Mouse (Mus musculus) right cerebral cortex, postnatal 36 days (tissue): ENCODE data around the gene Mxi1.

Experiments
- DNase-seq, 2 experiments: peaks; one replicate each; pipeline ENCODE4 v3.0.0; 2022; ENCODE audit warnings: low spot score in 2 of 2, mixed read lengths in 1 of 2

Gene Mxi1

DNA sequence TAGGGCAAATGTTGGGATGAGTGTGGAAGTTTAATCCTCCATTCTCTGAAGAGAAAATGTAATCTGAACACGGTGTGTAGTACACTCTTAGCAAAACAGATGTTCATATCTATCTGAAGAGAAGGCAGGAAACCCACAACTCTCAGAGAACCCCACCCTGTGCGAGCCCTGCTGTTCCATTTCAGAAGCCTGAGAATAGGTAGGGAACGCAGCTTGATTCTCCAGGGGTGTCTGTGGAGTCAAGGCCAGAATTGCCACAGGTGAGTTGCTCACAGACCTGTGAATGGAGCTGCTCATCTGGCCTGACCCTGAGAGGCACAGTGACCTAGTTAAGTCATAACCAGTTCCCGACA, 10.5 kb upstream of the Mxi1 start:
- no peak for DNase-seq

DNA sequence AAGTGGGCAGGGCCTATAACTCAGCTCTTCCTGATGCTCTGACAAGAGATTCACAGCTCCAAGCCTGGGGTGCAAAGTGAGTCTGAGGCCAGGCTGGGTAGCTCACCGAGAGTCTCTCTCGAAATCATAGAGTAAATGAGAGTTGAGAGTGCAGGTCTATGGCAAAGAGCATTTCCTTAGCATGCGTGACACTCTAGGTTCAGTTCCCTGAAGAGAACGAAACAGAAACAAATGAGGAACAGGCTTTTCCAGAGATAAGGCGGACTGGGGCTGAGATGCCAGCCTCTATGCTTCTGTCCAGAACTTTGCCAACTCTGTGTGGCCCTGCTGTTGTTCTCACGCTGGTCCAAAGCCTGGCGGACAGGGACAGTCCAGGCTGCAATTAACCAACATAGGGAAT, 6.9 kb upstream of the Mxi1 start:
- DNase-seq: no peak

DNA sequence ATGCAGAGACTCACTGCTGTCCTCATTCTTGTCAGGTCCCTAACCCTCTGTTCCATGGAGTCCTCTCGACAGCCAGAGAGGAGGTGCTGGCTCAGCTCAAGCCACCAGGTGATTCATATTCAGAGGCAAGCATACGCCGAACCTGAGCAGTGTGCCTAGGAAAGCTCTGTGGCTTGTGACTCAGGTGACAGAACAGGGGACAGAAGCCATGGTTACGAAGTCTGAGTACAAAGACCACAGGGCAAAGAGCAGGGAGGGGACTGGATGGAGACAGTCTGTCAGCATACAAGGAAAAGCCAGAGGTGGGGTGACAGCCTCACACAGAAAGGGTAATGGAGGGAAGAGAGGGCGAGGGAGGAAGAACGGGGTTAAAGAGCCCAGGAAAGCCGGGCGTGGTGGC, 4.7 kb upstream of the Mxi1 start:
- no peak for DNase-seq

DNA sequence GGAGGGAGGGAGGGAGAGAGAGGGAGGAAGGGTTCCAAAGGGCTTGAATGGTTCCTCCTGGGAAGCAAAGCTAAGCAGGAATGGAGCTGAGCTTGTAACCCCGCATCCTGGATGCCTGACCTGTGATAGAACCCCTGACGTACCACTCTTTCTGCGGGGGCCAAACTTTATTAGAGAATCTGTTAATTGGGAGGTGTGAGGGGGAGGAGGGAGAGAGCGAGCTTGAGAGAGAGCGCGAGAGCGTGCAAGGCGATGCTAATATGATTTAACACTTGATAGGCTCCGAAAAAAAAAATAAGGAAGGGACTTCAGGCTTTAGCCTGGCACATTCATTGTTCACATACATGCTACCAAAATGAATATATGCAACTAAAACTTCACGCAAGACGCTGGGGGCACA, 3.6 kb upstream of the Mxi1 start:
- DNase-seq: no peak

DNA sequence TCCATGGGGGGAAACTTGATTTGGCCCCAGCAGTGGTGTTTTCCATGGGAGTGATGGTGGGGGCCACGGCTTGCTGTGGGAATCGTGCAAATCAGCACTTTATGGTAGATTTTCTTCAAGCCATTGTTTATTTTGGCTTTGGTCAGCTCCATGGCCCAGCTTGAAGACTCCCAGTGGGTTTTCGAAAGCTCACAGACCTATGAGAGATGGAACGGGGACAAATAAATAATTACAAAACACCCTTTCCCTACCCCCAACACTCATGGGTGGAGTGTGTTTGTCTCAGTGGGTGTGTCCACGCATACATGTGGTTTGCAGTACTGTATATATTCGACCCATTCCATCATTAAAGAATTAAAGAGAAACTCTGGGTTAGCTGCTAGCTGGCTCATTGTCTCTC, 3.1 kb upstream of the Mxi1 start:
- DNase-seq: no peak

DNA sequence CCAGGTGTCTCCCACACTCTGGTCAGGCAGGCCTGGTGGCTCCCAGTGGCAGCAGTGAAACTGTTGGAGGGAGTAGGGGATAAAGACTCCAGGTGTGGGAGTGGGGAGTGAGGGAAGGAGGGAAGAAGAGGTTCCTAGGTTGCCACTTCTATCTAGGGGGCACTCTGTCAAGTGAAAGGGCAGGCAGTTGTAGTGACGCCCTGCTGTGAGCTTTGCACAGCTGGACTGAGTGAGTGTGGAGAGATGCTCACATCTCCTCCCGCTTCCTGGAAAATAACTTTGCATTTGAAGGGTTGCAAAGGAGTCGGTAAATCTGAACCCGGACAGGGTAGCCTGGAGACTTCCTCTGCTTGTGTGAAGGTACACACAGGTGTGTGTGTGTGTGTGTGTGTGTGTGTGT, 687 bp upstream of the Mxi1 start:
- no peak for DNase-seq

GRCm38 (mm10) chr19:53310771-53311523, 629 bp downstream of the Mxi1 start:
- no peak for DNase-seq

DNA sequence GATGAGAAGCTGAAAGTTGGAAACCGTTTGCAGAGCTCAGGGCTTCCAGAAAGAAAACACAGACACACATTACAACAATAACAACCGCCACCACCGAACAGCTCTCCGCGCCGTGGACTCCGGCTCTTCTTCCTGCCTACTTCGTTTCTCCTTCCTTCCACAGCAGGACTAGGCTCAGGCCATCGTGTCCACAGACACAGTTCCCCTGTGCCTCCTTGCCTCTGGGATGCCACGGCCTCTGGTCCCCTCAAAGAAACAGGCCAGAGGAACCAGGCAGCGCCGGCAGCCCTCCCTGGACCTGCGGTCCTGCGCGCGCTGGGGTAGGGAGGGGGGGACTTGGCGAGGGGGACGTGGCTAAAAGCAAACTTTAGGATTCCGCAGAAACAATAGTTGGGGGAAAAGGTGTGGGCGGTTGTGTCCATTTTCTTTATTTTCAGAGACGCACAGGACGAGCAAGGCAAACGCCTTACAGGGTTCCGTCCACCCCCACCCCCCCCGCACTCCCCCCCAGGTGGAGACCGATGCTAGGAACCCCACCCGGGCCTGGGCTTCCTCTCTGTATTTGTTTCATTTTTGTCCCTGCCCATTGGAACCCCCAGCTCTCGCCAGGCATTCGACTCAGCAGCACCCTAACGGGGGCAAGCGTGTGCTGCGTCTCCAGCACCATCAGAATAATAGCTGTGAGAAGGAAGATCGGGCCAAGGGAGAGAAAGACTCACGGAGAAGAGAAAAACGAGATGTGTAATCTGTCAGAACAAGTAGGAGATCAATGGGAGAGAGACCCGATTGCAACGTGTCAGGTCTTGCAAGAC, 1.4 kb downstream of the Mxi1 start:
- peak in 1 of 2 experiments; percentile 24 for DNase-seq

GRCm38 (mm10) chr19:53312336-53312871, 2.1 kb downstream of the Mxi1 start:
- peak; percentile 45 to 54 for DNase-seq

DNA sequence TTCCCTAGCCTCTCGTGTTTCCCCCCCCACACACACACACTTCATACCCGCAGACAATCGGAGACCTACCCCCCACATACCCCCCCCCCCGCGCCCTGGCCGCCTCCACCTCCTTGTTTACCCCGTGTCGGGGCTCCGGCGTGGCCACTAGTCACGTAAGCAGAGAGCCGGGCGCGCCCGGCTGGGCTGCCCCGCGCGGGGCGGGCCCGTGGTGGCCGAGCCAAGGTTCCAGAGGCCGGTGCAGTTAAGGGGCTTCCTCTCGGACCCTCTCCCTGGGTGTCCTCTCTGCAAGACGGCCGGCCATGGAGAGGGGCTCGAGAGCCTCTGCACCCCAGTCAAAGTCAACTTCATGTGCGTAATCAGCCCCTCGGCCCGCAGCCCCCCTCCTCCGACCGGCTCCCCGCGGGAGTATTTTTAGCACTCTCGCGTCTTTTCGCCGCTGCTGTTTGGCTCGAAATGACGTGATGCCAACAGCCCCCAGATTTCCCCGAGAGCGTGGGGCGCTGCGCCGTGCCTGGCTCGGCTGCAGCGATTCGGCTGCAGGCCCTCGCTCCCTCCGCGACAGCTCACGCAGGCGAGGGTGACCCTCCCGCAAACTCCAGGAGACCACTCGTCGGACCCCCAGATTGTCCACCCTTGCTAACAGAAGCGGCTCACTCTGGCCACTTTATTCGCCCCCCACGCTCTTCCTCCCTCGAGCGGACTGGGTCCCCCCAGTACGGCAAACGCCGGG, 2.8 kb downstream of the Mxi1 start:
- DNase-seq: peak; percentile 78 to 81

- peak; percentile 100 for DNase-seq
These were observed 3.5 kb downstream of the Mxi1 start for GRCm38 (mm10) chr19:53313684-53314443.

DNA sequence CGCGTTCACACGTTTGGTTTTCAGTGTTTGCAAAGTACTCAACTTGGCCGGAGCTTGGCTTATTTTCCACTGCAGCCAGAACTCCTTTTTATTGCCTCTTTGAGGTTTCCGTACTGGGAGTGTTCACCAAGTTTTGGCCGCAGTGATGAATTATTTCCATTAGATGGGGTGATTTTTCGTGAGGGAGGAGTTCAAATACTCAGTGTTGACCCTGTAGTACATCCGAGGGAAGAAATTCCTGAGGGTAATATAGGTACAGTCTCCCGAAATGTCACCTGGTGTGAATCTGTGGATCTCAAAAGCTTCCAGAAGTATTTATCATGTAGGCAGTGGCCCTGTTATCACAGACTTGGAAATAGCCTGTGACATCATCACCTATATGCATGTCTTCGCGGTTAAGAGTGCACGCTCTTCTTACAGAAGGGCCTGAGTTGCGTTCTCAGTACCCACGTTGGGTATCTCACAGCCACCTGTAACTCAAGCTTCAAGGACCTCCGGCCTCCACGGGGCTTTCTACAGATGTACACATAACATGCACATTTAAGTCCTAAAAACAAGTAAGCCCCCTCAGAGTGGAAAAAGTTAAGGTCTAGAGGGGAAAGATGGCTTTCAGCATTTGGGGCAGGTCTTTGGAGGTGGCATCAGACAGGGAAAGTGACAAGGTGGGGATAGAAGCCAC, 4.4 kb downstream of the Mxi1 start:
- DNase-seq: no peak

GRCm38 (mm10) chr19:53315209-53315654, 4.9 kb downstream of the Mxi1 start:
- no peak for DNase-seq

DNA sequence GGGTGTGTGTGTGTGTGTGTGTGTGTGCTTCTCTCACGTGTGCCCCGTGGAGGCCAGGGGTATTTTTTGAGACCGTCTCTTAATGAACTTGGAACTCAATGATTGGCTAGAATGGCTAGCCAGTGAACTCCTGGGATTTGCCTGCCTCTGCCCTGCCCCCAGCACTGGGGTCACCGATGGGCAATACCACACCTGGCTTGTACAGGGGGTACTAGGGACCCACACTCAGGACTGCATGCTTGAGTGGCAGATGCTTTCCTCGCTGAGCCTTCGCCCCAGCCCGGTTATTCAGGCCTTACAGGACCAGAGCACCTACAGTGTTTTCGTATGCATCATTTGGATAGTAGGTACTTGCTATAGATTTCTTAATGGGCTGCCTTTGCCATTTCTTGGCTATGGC, 5.8 kb downstream of the Mxi1 start:
- DNase-seq: no peak

DNA sequence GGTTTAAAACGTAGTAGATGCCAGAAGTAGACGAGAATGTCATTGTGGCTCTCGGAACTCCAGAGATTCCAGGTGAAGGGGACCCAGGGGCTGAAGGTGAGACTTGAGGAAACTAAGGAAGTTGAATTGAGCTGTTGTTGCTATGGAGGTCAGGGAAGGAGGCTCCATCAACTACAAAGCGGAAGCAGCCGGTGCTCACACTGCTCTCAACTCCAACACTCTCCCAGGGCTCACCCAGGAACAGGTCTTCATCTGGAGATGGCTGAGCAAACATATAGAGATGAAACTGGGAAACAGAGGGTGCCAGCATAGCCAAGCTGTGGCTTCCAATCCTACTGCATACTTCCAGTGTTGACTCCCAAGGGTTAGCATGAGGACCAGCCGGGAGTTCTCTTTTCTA, 6.6 kb downstream of the Mxi1 start:
- no peak for DNase-seq

- DNase-seq: no peak
These were observed 8.1 kb downstream of the Mxi1 start for GRCm38 (mm10) chr19:53318143-53319132.

DNA sequence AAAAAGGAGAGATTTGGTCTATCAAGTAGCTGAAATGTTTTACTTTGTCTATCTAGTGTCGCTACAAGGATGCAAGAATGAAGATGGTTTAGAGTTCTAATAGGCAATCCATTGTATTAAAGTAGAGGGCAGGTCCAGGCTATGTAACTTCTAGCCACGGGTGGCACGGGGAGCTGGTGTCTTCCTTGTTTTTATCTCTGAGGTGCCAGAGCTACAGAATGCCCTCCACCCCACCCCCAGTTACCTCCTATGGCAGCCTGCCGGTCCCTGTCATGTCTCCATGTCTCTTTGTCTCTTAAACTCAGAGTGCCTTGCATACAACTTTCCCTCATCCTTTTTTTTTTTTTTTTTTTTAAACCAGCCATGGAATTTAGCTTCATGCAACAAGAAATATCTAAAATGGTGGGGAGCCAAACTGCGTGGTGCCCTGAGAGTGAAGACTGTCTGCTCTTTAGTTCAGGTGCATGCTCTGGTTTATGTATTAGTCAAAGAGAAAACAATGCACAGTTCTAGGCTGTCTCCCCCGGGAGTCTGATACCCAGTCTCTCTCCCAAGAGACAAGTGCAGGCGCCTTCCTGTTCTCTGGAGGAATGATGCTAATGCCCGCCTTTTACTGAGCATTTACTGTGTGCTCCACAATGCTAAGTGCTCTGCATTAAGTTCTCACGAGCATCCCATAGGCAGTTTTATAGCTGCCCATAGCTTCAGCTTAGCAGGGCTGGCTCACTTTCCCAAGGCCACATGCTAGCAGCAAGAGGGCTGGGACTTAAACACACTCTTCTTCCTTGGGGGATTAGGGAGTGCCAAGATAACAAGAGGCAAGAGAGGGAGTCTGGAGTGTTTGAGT, 10.2 kb downstream of the Mxi1 start:
- no peak for DNase-seq

GRCm38 (mm10) chr19:53321273-53321672, 11.0 kb downstream of the Mxi1 start:
- DNase-seq: no peak
